Mouse (Mus musculus) testis, postnatal 10 days (tissue): ENCODE data around the gene Zfp784.

Experiments
- DNase-seq: peaks from one replicate; pipeline ENCODE4 v3.0.0; 2021; ENCODE audit warnings: low spot score

Zfp784 gene

GRCm38 (mm10) chr7:5057804-5058203, 19.6 kb upstream of the Zfp784 start:
- DNase-seq: no peak

- no peak for DNase-seq
Measured at GRCm38 (mm10) chr7:5057381-5057780, 19.1 kb upstream of the Zfp784 start.

GRCm38 (mm10) chr7:5056651-5057263, 18.5 kb upstream of the Zfp784 start:
- peak; percentile 65 for DNase-seq

GRCm38 (mm10) chr7:5053456-5054179, 15.4 kb upstream of the Zfp784 start:
- peak; percentile 60 for DNase-seq

- DNase-seq: peak; percentile 54
Measured at GRCm38 (mm10) chr7:5052931-5053343, 14.7 kb upstream of the Zfp784 start.

- DNase-seq: no peak
Measured at GRCm38 (mm10) chr7:5052438-5052837, 14.2 kb upstream of the Zfp784 start.

- DNase-seq: peak; percentile 85
Measured at GRCm38 (mm10) chr7:5051193-5052192, 13.2 kb upstream of the Zfp784 start, which contains the start of gene Zfp580. TSS of gene Zfp580 (plus strand) at chr7:5051538.

GRCm38 (mm10) chr7:5047313-5047712, 9.1 kb upstream of the Zfp784 start:
- no peak for DNase-seq

- DNase-seq: no peak
Measured at GRCm38 (mm10) chr7:5046112-5046511, 7.9 kb upstream of the Zfp784 start.

- no peak for DNase-seq
Measured at GRCm38 (mm10) chr7:5044981-5045380, 6.7 kb upstream of the Zfp784 start.

- no peak for DNase-seq
Measured at GRCm38 (mm10) chr7:5038940-5039339, 694 bp upstream of the Zfp784 start.

GRCm38 (mm10) chr7:5037467-5037866, 779 bp downstream of the Zfp784 start:
- DNase-seq: no peak

GRCm38 (mm10) chr7:5037026-5037425, 1.2 kb downstream of the Zfp784 start:
- no peak for DNase-seq

GRCm38 (mm10) chr7:5036136-5036535, 2.1 kb downstream of the Zfp784 start:
- no peak for DNase-seq

- DNase-seq: no peak
Measured at GRCm38 (mm10) chr7:5035628-5036027, 2.6 kb downstream of the Zfp784 start.

GRCm38 (mm10) chr7:5033818-5034217, 4.4 kb downstream of the Zfp784 start, which contains the start of gene 4632433K11Rik:
TSS of gene 4632433K11Rik (plus strand) at chr7:5034118.
- DNase-seq: no peak

GRCm38 (mm10) chr7:5031496-5031895, 6.8 kb downstream of the Zfp784 start:
- DNase-seq: no peak

GRCm38 (mm10) chr7:5030554-5031275, 7.5 kb downstream of the Zfp784 start:
- DNase-seq: no peak

- DNase-seq: peak; percentile 49
Measured at GRCm38 (mm10) chr7:5029946-5030345, 8.3 kb downstream of the Zfp784 start.

- no peak for DNase-seq
Measured at GRCm38 (mm10) chr7:5029543-5029942, 8.7 kb downstream of the Zfp784 start.

GRCm38 (mm10) chr7:5021197-5021596, 17.0 kb downstream of the Zfp784 start:
- no peak for DNase-seq

GRCm38 (mm10) chr7:5020685-5021084, 17.6 kb downstream of the Zfp784 start:
- no peak for DNase-seq
